Mouse (Mus musculus) hindbrain, embryonic 14.5 days (tissue): ENCODE measurements around the gene Tldc2. TPM values are rescaled to one million over a fixed set of nuclear protein-coding genes. Genes with fewer than 3 reads are reported as not detected.

ENCODE experiments used
- ATAC-seq: fragments of 200-750 bp; cut with Nextera tagmentation; 2 replicates; pipeline ENCODE4 v1.8.0; 2017; ENCODE audit warnings: moderate number of reproducible peaks, mild to moderate bottlenecking, moderate TSS enrichment, moderate library complexity; ENCODE audit not compliant: low FRiP score
- DNase-seq: peaks from one replicate; pipeline ENCODE4 v3.0.0-alpha.2; 2015; ENCODE audit warnings: low spot score
- H3K27ac ChIP-seq: fragments of 300-500 bp; sonication (generic); 2 replicates; pipeline ENCODE4 v1.5.1; 2014; ENCODE audit warnings: mild to moderate bottlenecking, moderate library complexity
- H3K27me3 ChIP-seq: fragments of 300-500 bp; sonication (generic); 2 replicates; pipeline ENCODE4 v1.6.1; 2014; ENCODE audit warnings: mild to moderate bottlenecking, low read length, mixed read lengths; ENCODE audit not compliant: control insufficient read depth, insufficient read depth
- H3K36me3 ChIP-seq: fragments of 300-500 bp; sonication (generic); replicated peaks from 2 replicates; pipeline ENCODE4 v1.6.1; 2014; ENCODE audit not compliant: control insufficient read depth, insufficient read depth
- H3K4me1 ChIP-seq: fragments of 300-500 bp; sonication (generic); replicated peaks from 2 replicates; pipeline ENCODE4 v1.6.1; 2014; ENCODE audit warnings: antibody characterized with exemption, low read length, mixed read lengths; ENCODE audit not compliant: control insufficient read depth, insufficient read depth
- H3K4me2 ChIP-seq: fragments of 300-500 bp; sonication (generic); replicated peaks from 2 replicates; pipeline ENCODE4 v1.6.1; 2014; ENCODE audit warnings: mild to moderate bottlenecking, moderate library complexity
- H3K4me3 ChIP-seq: fragments of 300-500 bp; sonication (generic); replicated peaks from 2 replicates; pipeline ENCODE4 v1.5.1; 2014; ENCODE audit warnings: mild to moderate bottlenecking, low read length
- H3K9ac ChIP-seq: fragments of 300-500 bp; sonication (generic); 2 replicates; pipeline ENCODE4 v1.6.1; 2014
- H3K9me3 ChIP-seq: fragments of 300-500 bp; sonication (generic); 2 replicates; pipeline ENCODE4 v1.6.1; 2016; ENCODE audit warnings: low read length; ENCODE audit not compliant: control insufficient read depth
- WGBS: fragments of 180-500 bp; shearing (Covaris S2); extraction: QIAGEN DNeasy Blood & Tissue Kit; methylation state at CpG from one replicate; pipeline ENCODE4 v1.1.7; 2014; 5-methylcytosine and 5-hydroxymethylcytosine counted together
- polyA plus RNA-seq: library from polyadenylated mRNA; unstranded; fragments of >200 nt; fragmentation: Nextera tagmentation; extraction: Ambion mirVana; gene quantifications from 2 replicates; pipeline ENCODE4 v1.2.1, GENCODE M21; 2014

The Tldc2 gene
- polyA plus RNA-seq, 1 experiment from 2014 or later, result not detected

- H3K27me3 ChIP-seq, result no peaks in the 10 kb centered on the region
- ATAC-seq (no peak), DNase-seq (no peak)
- H3K4me1 ChIP-seq, result peaks cover 76% of the 10 kb centered on the region
- H3K9me3 ChIP-seq, result no peaks in the 10 kb centered on the region
- peak overlapping the region; percentile 93 for H3K4me2 ChIP-seq
- H3K36me3 ChIP-seq, result peaks cover 21% of the 10 kb centered on the region
- no peak overlapping the region for H3K4me3 ChIP-seq
- H3K27ac ChIP-seq, result no peak overlapping the region
- 62% methylated on average over 9 of the region's 9 CpGs for WGBS
- peak overlapping the region; percentile 44 for H3K9ac ChIP-seq
These were observed 12.6 kb upstream of the Tldc2 start for GRCm38 (mm10) chr2:157074186-157074724.

DNA sequence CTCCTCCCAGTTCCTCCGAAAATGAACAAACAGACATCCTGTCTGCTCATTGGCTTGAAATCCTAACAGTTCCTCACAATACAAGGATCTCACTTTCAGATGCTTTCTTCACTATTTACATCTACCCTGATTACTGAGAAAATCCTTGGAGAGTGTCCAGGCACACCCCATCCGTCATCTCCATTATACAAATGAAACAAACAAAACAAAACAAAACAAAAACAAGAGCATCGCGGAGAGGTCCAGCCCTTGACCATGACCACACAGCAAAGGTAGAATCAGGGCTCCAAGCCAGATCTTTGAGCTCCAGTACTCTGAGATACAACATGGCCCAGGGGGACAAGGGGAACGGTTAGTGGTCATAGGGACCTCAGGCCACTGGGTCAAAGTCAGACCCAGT is 12.1 kb upstream of the Tldc2 start:
- Histone ChIP-seq H3K27ac (no peak overlapping the region), H3K4me3 (peak overlapping the region; percentile 10; the same call in 1 of the 2 replicates), H3K9ac (peak overlapping the region; percentile 44), H3K9me3 (no peaks in the 10 kb centered on the region), H3K36me3 (peaks cover 21% of the 10 kb centered on the region), H3K4me2 (peak overlapping the region; percentile 93), H3K27me3 (no peaks in the 10 kb centered on the region), H3K4me1 (peaks cover 74% of the 10 kb centered on the region)
- ATAC-seq (no peak), DNase-seq (no peak)
- 64% methylated on average over 5 of the region's 5 CpGs for WGBS

DNA sequence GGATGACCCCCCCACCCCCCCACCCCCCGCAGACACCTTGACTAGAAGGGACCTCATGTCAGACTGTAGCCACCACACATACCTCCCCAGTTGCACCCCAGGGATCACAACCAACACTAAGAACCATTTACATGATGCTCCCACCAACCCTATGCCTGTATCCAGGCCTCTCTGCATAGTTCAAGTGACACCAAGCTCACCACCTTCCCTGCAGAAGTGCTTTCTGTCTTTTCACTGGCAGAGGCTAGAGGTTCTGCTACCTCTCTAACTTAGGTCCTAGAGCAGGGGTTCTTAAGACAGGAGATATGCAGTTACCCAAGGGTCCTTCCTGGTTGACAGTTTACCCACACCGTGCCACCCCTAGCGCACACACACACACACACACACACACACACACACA is 11.6 kb upstream of the Tldc2 start:
- peaks cover 72% of the 10 kb centered on the region for H3K4me1 ChIP-seq
- DNase-seq (no peak), ATAC-seq (no peak)
- H3K9ac ChIP-seq, result peak overlapping the region; percentile 99
- WGBS, result 86% methylated on average over 3 of the region's 3 CpGs
- peak overlapping the region; percentile 96; the same call in 1 of the 2 replicates for H3K4me3 ChIP-seq
- peak overlapping the region; percentile 93 for H3K4me2 ChIP-seq
- H3K36me3 ChIP-seq, result peaks cover 21% of the 10 kb centered on the region
- H3K27ac ChIP-seq, result no peak overlapping the region
- no peaks in the 10 kb centered on the region for H3K9me3 ChIP-seq
- no peaks in the 10 kb centered on the region for H3K27me3 ChIP-seq

- Histone ChIP-seq H3K27ac (no peak overlapping the region), H3K4me2 (peak overlapping the region; percentile 93), H3K27me3 (no peaks in the 10 kb centered on the region), H3K36me3 (peaks cover 21% of the 10 kb centered on the region), H3K9ac (peak overlapping the region; percentile 99), H3K9me3 (no peaks in the 10 kb centered on the region), H3K4me3 (peak overlapping the region; percentile 96), H3K4me1 (peaks cover 68% of the 10 kb centered on the region)
- ATAC-seq, result no peak
- DNase-seq, result no peak
- 57% methylated on average over 3 of the region's 3 CpGs for WGBS
These were observed 11.2 kb upstream of the Tldc2 start for GRCm38 (mm10) chr2:157075685-157076084.

- H3K36me3 ChIP-seq, result peaks cover 21% of the 10 kb centered on the region
- DNase-seq (no peak), ATAC-seq (no peak)
- H3K9ac ChIP-seq, result peak overlapping the region; percentile 99
- peaks cover 59% of the 10 kb centered on the region for H3K4me1 ChIP-seq
- no peaks in the 10 kb centered on the region for H3K9me3 ChIP-seq
- H3K4me3 ChIP-seq, result peak overlapping the region; percentile 96
- peak overlapping the region; percentile 93 for H3K4me2 ChIP-seq
- WGBS, result 85% methylated on average over 7 of the region's 7 CpGs
- H3K27ac ChIP-seq, result no peak overlapping the region
- H3K27me3 ChIP-seq, result no peaks in the 10 kb centered on the region
These were observed 10.3 kb upstream of the Tldc2 start for GRCm38 (mm10) chr2:157076585-157076984.

- peak overlapping the region; percentile 96 for H3K4me3 ChIP-seq
- 6% methylated on average over 5 of the region's 5 CpGs for WGBS
- ATAC-seq, result no peak
- H3K36me3 ChIP-seq, result peaks cover 21% of the 10 kb centered on the region
- peak overlapping the region; percentile 93 for H3K4me2 ChIP-seq
- no peaks in the 10 kb centered on the region for H3K27me3 ChIP-seq
- H3K9me3 ChIP-seq, result no peaks in the 10 kb centered on the region
- DNase-seq, result peak; percentile 51
- H3K27ac ChIP-seq, result peak overlapping the region; percentile 98; the same call in 1 of the 2 replicates
- H3K4me1 ChIP-seq, result peaks cover 53% of the 10 kb centered on the region
- H3K9ac ChIP-seq, result peak overlapping the region; percentile 99
These were observed 9.7 kb upstream of the Tldc2 start for GRCm38 (mm10) chr2:157077160-157077559.

- Histone ChIP-seq H3K4me2 (peak overlapping the region; percentile 93), H3K4me3 (peak overlapping the region; percentile 96), H3K4me1 (peaks cover 48% of the 10 kb centered on the region), H3K27me3 (no peaks in the 10 kb centered on the region), H3K9ac (peak overlapping the region; percentile 99), H3K27ac (peak overlapping the region; percentile 98), H3K9me3 (no peaks in the 10 kb centered on the region), H3K36me3 (peaks cover 19% of the 10 kb centered on the region)
- peak; percentile 59 for DNase-seq
- ATAC-seq, result peak; percentile 4; the same call in 1 of the 2 replicates
- under 1% methylated on average over 15 of the region's 15 CpGs for WGBS
These were observed 9.2 kb upstream of the Tldc2 start for GRCm38 (mm10) chr2:157077641-157078058.

GRCm38 (mm10) chr2:157078059-157078792 is 8.6 kb upstream of the Tldc2 start:
- Histone ChIP-seq H3K36me3 (peaks cover 13% of the 10 kb centered on the region), H3K4me1 (peaks cover 48% of the 10 kb centered on the region), H3K9ac (peak overlapping the region; percentile 99), H3K27me3 (no peaks in the 10 kb centered on the region), H3K27ac (peak overlapping the region; percentile 98), H3K4me3 (peak overlapping the region; percentile 96), H3K4me2 (peak overlapping the region; percentile 93), H3K9me3 (no peaks in the 10 kb centered on the region)
- WGBS, result under 1% methylated on average over 66 of the region's 79 CpGs
- DNase-seq, result no peak
- ATAC-seq, result peak; percentile 18; the same call in 1 of the 2 replicates

- under 1% methylated on average over 85 of the region's 136 CpGs for WGBS
- peak within 1 kb of the TSS; percentile 93 for H3K4me2 ChIP-seq
- no peaks in the 10 kb centered on the region for H3K9me3 ChIP-seq
- H3K27me3 ChIP-seq, result no peaks in the 10 kb centered on the region
- peak within 1 kb of the TSS; percentile 98 for H3K27ac ChIP-seq
- DNase-seq, result peak; percentile 83
- ATAC-seq, result peak; percentile 86
- H3K9ac ChIP-seq, result peak within 1 kb of the TSS; percentile 99
- peaks cover 40% of the 10 kb centered on the region for H3K4me1 ChIP-seq
- 0 out of 2 replicates have a peak, but pooled peaks cover 6% of the 10 kb centered on the region for H3K36me3 ChIP-seq
- peak within 1 kb of the TSS; percentile 96 for H3K4me3 ChIP-seq
These were observed 7.8 kb upstream of the Tldc2 start, which contains the start of gene Soga1 for GRCm38 (mm10) chr2:157078793-157079700. Soga1 (minus strand) TSS chr2:157079254.
